Mouse (Mus musculus) liver, embryonic 11.5 days (tissue): Measurements from ENCODE around the gene Dppa2. TPM values are rescaled to one million over a fixed set of nuclear protein-coding genes. Genes with fewer than 3 reads are reported as not detected.
"Not testable (repeated sequence)": the region's sequence is repeated elsewhere in the genome, so short reads cannot be mapped to it uniquely, and the experiment has no call there.

Experiments
- ATAC-seq: fragments of 200-750 bp; cut with Nextera tagmentation; replicated peaks from 2 replicates; pipeline ENCODE4 v1.8.0; 2017; ENCODE audit warnings: moderate number of reproducible peaks, mild to moderate bottlenecking, moderate TSS enrichment, moderate library complexity; ENCODE audit not compliant: low FRiP score
- DNase-seq: peaks from one replicate; pipeline ENCODE4 v3.0.0-alpha.2; 2017; ENCODE audit warnings: low spot score
- H3K27ac ChIP-seq: fragments of 300-500 bp; sonication (generic); 2 replicates; pipeline ENCODE4 v1.5.1; 2014; ENCODE audit warnings: mild to moderate bottlenecking, low read depth, low read length, control low read depth
- H3K27me3 ChIP-seq: fragments of 300-500 bp; sonication (generic); replicated peaks from 2 replicates; pipeline ENCODE4 v1.6.1; 2014; ENCODE audit warnings: low read length, mixed read lengths; ENCODE audit not compliant: control insufficient read depth, insufficient read depth
- H3K36me3 ChIP-seq: fragments of 300-500 bp; sonication (generic); 2 replicates; pipeline ENCODE4 v1.6.1; 2014; ENCODE audit warnings: mild to moderate bottlenecking, low read length, moderate library complexity, mixed read lengths; ENCODE audit not compliant: control insufficient read depth, insufficient read depth
- H3K4me1 ChIP-seq: fragments of 300-500 bp; sonication (generic); replicated peaks from 2 replicates; pipeline ENCODE4 v1.6.1; 2014; ENCODE audit warnings: low read length, mixed read lengths; ENCODE audit not compliant: control insufficient read depth, insufficient read depth
- H3K4me2 ChIP-seq: fragments of 300-500 bp; sonication (generic); 2 replicates; pipeline ENCODE4 v1.6.1; 2014; ENCODE audit warnings: mild to moderate bottlenecking, control low read depth, moderate library complexity
- H3K4me3 ChIP-seq: fragments of 300-500 bp; sonication (generic); 2 replicates; pipeline ENCODE4 v1.5.1; 2014; ENCODE audit warnings: low read depth, low read length, control low read depth
- H3K9ac ChIP-seq: fragments of 300-500 bp; sonication (generic); 2 replicates; pipeline ENCODE4 v1.6.1; 2014; ENCODE audit warnings: low read depth, low read length, control low read depth
- H3K9me3 ChIP-seq: fragments of 300-500 bp; sonication (generic); 2 replicates; pipeline ENCODE4 v1.6.1; 2016; ENCODE audit warnings: low read length, inconsistent platforms, mixed read lengths; ENCODE audit not compliant: control insufficient read depth
- WGBS: fragments of 180-500 bp; shearing (Covaris S2); extraction: QIAGEN DNeasy Blood & Tissue Kit; methylation state at CpG from one replicate; pipeline ENCODE4 v1.1.7; 2014; 5-methylcytosine and 5-hydroxymethylcytosine counted together
- polyA plus RNA-seq: library from polyadenylated mRNA; unstranded; fragments of >200 nt; fragmentation: Nextera tagmentation; extraction: Ambion mirVana; gene quantifications from 2 replicates; pipeline ENCODE4 v1.2.1, GENCODE M21; 2014

Dppa2 gene
- polyA plus RNA-seq, 1 experiment from 2014 or later = 0.08 TPM

GRCm38 (mm10) chr16:48285517-48285916, 18.2 kb upstream of the Dppa2 start:
- Histone ChIP-seq H3K4me1 (no peaks in the 10 kb centered on the region), H3K27me3 (no peaks in the 10 kb centered on the region), H3K36me3 (no peaks in the 10 kb centered on the region), H3K27ac (no peak overlapping the region), H3K9ac (no peak overlapping the region), H3K4me3 (no peak overlapping the region), H3K9me3 (no peaks in the 10 kb centered on the region), H3K4me2 (no peak overlapping the region)
- DNase-seq (no peak), ATAC-seq (no peak)
- 91% methylated on average over 4 of the region's 4 CpGs for WGBS

GRCm38 (mm10) chr16:48297384-48298136, 6.1 kb upstream of the Dppa2 start:
- no peaks in the 10 kb centered on the region for H3K4me1 ChIP-seq
- 38% methylated on average over 14 of the region's 14 CpGs for WGBS
- H3K27me3 ChIP-seq = no peaks in the 10 kb centered on the region
- no peaks in the 10 kb centered on the region for H3K36me3 ChIP-seq
- ATAC-seq (0 out of 2 replicates have a peak, but pooled peaks have one; percentile 23), DNase-seq (no peak)
- no peak overlapping the region for H3K4me3 ChIP-seq
- no peak overlapping the region for H3K4me2 ChIP-seq
- no peaks in the 10 kb centered on the region for H3K9me3 ChIP-seq
- no peak overlapping the region for H3K9ac ChIP-seq
- no peak overlapping the region for H3K27ac ChIP-seq

- no peak for ATAC-seq
- no peaks in the 10 kb centered on the region for H3K36me3 ChIP-seq
- WGBS = 50% methylated on average over 3 of the region's 3 CpGs
- H3K4me2 ChIP-seq = no peak overlapping the region
- no peak overlapping the region for H3K9ac ChIP-seq
- no peak for DNase-seq
- no peak overlapping the region for H3K27ac ChIP-seq
- H3K4me1 ChIP-seq = no peaks in the 10 kb centered on the region
- H3K27me3 ChIP-seq = no peaks in the 10 kb centered on the region
- H3K4me3 ChIP-seq = no peak overlapping the region
- H3K9me3 ChIP-seq = no peaks in the 10 kb centered on the region
These were observed 3.8 kb upstream of the Dppa2 start for GRCm38 (mm10) chr16:48299884-48300283.

- H3K4me3 ChIP-seq = no peak overlapping the region
- H3K4me1 ChIP-seq = no peaks in the 10 kb centered on the region
- H3K4me2 ChIP-seq = no peak overlapping the region
- no peak overlapping the region for H3K9ac ChIP-seq
- no peaks in the 10 kb centered on the region for H3K9me3 ChIP-seq
- H3K27ac ChIP-seq = no peak overlapping the region
- H3K36me3 ChIP-seq = no peaks in the 10 kb centered on the region
- DNase-seq = no peak
- ATAC-seq = no peak
- H3K27me3 ChIP-seq = no peaks in the 10 kb centered on the region
- 71% methylated on average over 3 of the region's 3 CpGs for WGBS
These were observed 275 bp downstream of the Dppa2 start for GRCm38 (mm10) chr16:48303983-48304382.

- 91% methylated on average over 10 of the region's 10 CpGs for WGBS
- DNase-seq, H3K27me3 ChIP-seq, H3K4me3 ChIP-seq, H3K4me1 ChIP-seq, H3K36me3 ChIP-seq, H3K4me2 ChIP-seq, H3K27ac ChIP-seq, H3K9ac ChIP-seq, ATAC-seq, H3K9me3 ChIP-seq: not testable (repeated sequence)
These were observed 5.2 kb downstream of the Dppa2 start for GRCm38 (mm10) chr16:48308916-48309315.

GRCm38 (mm10) chr16:48309912-48310630, 6.4 kb downstream of the Dppa2 start:
- ATAC-seq (no peak), DNase-seq (no peak)
- 75% methylated on average over 12 of the region's 12 CpGs for WGBS
- no peaks in the 10 kb centered on the region for H3K9me3 ChIP-seq
- no peaks in the 10 kb centered on the region for H3K4me1 ChIP-seq
- no peak overlapping the region for H3K27ac ChIP-seq
- H3K4me3 ChIP-seq = no peak overlapping the region
- no peak overlapping the region for H3K9ac ChIP-seq
- H3K4me2 ChIP-seq = no peak overlapping the region
- no peaks in the 10 kb centered on the region for H3K36me3 ChIP-seq
- no peaks in the 10 kb centered on the region for H3K27me3 ChIP-seq

GRCm38 (mm10) chr16:48315294-48315693, 11.6 kb downstream of the Dppa2 start:
- Histone ChIP-seq H3K4me3 (no peak overlapping the region), H3K9me3 (no peaks in the 10 kb centered on the region), H3K27ac (no peak overlapping the region), H3K36me3 (no peaks in the 10 kb centered on the region), H3K4me1 (no peaks in the 10 kb centered on the region), H3K9ac (no peak overlapping the region), H3K4me2 (no peak overlapping the region), H3K27me3 (no peaks in the 10 kb centered on the region)
- ATAC-seq (no peak), DNase-seq (no peak)
- 81% methylated on average over 3 of the region's 3 CpGs for WGBS

- H3K4me1 ChIP-seq = no peaks in the 10 kb centered on the region
- no peak overlapping the region for H3K27ac ChIP-seq
- ATAC-seq (no peak), DNase-seq (no peak)
- no peak overlapping the region for H3K4me2 ChIP-seq
- H3K4me3 ChIP-seq = no peak overlapping the region
- H3K9ac ChIP-seq = no peak overlapping the region
- no peaks in the 10 kb centered on the region for H3K9me3 ChIP-seq
- H3K36me3 ChIP-seq = no peaks in the 10 kb centered on the region
- no peaks in the 10 kb centered on the region for H3K27me3 ChIP-seq
- 89% methylated on average over 6 of the region's 6 CpGs for WGBS
These were observed 17.1 kb downstream of the Dppa2 start for GRCm38 (mm10) chr16:48320781-48321180.

GRCm38 (mm10) chr16:48323133-48323532, 19.4 kb downstream of the Dppa2 start:
- Histone ChIP-seq H3K4me1 (no peaks in the 10 kb centered on the region), H3K9me3 (no peaks in the 10 kb centered on the region), H3K4me3 (no peak overlapping the region), H3K9ac (no peak overlapping the region), H3K27me3 (no peaks in the 10 kb centered on the region), H3K4me2 (no peak overlapping the region), H3K36me3 (no peaks in the 10 kb centered on the region), H3K27ac (no peak overlapping the region)
- 71% methylated on average over 6 of the region's 6 CpGs for WGBS
- ATAC-seq = no peak
- no peak for DNase-seq
